Mouse (Mus musculus): ENCODE data around the gene Arpin. TPM values are rescaled to one million over a fixed set of nuclear protein-coding genes. Genes with fewer than 3 reads are reported as not detected.
A peak's percentile ranks its signal among the peaks of the same experiment; 100 is the strongest.

Arpin gene
- total and polyA plus RNA-seq, 3 experiments = not detected

DNA sequence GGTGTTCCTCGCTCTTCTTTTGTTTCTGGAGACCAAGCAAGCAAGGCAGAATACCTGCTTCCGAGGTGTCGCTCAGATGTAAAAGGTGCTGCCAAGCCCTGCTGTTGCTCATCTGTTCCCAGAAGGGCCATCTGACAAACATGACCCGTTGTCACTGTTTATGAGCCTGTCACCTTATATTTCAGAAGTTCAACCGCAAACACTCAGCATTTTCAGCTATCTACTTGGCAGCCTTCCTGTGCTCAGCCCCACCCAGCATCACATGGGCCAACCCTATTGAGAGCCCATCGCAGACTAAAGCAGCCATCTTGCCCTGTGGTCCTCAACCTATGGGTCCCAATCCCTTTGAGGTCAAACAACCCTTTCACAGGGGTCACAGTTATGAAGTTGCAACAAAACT is 34.4 kb downstream of the Arpin start:
- Histone ChIP-seq H3K36me3 (ENCODE audit: control insufficient read depth in 1 of 2, insufficient read depth in 2 of 2, low read length in 2 of 2) (peaks cover 0 to 50% of the 10 kb centered on the region in 2 experiments; a peak in 3 of 4 replicates), H3K79me2 (ENCODE audit: control insufficient read depth, insufficient read depth, low read length, poor library complexity) (no peaks in the 10 kb centered on the region), H3K9me3 (replicated peaks; ENCODE audit: insufficient read depth, low read length) (no peaks in the 10 kb centered on the region), H3K9ac (ENCODE audit: control insufficient read depth, low read depth, low read length, poor library complexity, severe bottlenecking) (peak overlapping the region; percentile 26), H3K4me1 (ENCODE audit: control insufficient read depth in 1 of 2, insufficient read depth in 2 of 2, low read length in 2 of 2) (peaks cover 48 to 49% of the 10 kb centered on the region in 2 experiments), H3K27me3 (ENCODE audit: control insufficient read depth in 1 of 2, insufficient read depth in 2 of 2, low read length in 2 of 2) (no peaks in the 10 kb centered on the region), H3K4me3 (ENCODE audit: control insufficient read depth in 1 of 2, insufficient read depth in 1 of 2, low read depth in 2 of 2, low read length in 2 of 2) (no peak overlapping the region), H3K27ac (ENCODE audit: control insufficient read depth, low read depth, low read length) (peak overlapping the region; percentile 82)
- peak; percentile 94 for DNase-seq (ENCODE audit: low read depth, low spot score)
- no peak for TF ChIP-seq ZC3H11A (IDR thresholded peaks at IDR 0.05; ENCODE audit: low read depth, low read length)
- peak; percentile 87 for TF ChIP-seq TCF12 (IDR thresholded peaks at IDR 0.05; ENCODE audit: low read depth, low read length)
- peak; percentile 64; the same call in 1 of the 2 replicates for TF ChIP-seq RCOR1 (IDR thresholded peaks at IDR 0.05; ENCODE audit: low read depth, low read length)
- peak; percentile 75 for TF ChIP-seq MYB (IDR thresholded peaks at IDR 0.05; ENCODE audit: low read depth, low read length)
- TF ChIP-seq MEF2A (IDR thresholded peaks at IDR 0.05; ENCODE audit: extremely low read depth, insufficient replicate concordance, low read depth, low read length, poor library complexity, severe bottlenecking) = no peak
- TF ChIP-seq ZKSCAN1 (IDR thresholded peaks at IDR 0.05; ENCODE audit: low read depth, low read length) = no peak
- TF ChIP-seq POLR2AphosphoS5 (IDR thresholded peaks at IDR 0.05; ENCODE audit: borderline replicate concordance, low read depth, low read length) = no peak
- TF ChIP-seq SIN3A (IDR thresholded peaks at IDR 0.05; ENCODE audit: low read length) = peak; percentile 91
- peak; percentile 93 for TF ChIP-seq USF1 (IDR thresholded peaks at IDR 0.05; ENCODE audit: low read depth, low read length)
- 0 out of 2 replicates have a peak, but pooled peaks have one; percentile 51 for TF ChIP-seq HCFC1 (IDR thresholded peaks at IDR 0.05; ENCODE audit: low read depth, low read length)
- peak; percentile 63; the same call in 1 of the 2 replicates for TF ChIP-seq MAZ (IDR thresholded peaks at IDR 0.05; ENCODE audit: low read depth, low read length)
- peak; percentile 86 for TF ChIP-seq MAX (IDR thresholded peaks at IDR 0.05; ENCODE audit: low read length)
- TF ChIP-seq ZNF384 (IDR thresholded peaks at IDR 0.05; ENCODE audit: low read depth, low read length) = no peak
- peak; percentile 32; the same call in 1 of the 2 replicates for TF ChIP-seq BHLHE40 (IDR thresholded peaks at IDR 0.05; ENCODE audit: borderline replicate concordance, low read depth, low read length)
- no peak for TF ChIP-seq SMC3 (IDR thresholded peaks at IDR 0.05; ENCODE audit: low read depth, low read length)
- no peak for TF ChIP-seq JUND (IDR thresholded peaks at IDR 0.05; ENCODE audit: low read depth, low read length)
- peak; percentile 53 for TF ChIP-seq TAL1 (IDR thresholded peaks at IDR 0.05; ENCODE audit: low read length)
- TF ChIP-seq TBP (IDR thresholded peaks at IDR 0.05; ENCODE audit: low read depth, low read length) = peak; percentile 67; the same call in 1 of the 2 replicates
- TF ChIP-seq USF2 (IDR thresholded peaks at IDR 0.05; ENCODE audit: borderline replicate concordance in 1 of 2, insufficient read depth in 1 of 2, low read depth in 1 of 2, low read length in 2 of 2) = peak in 1 of 2 experiments; percentile 60; a peak in 1 of 4 replicates
- no peak for TF ChIP-seq E2F4 (IDR thresholded peaks at IDR 0.05; ENCODE audit: borderline replicate concordance, low read depth, low read length)
- TF ChIP-seq MAFK (IDR thresholded peaks at IDR 0.05; ENCODE audit: borderline replicate concordance, low read depth, low read length) = peak; percentile 88
- peak; percentile 72; the same call in 1 of the 2 replicates for TF ChIP-seq MYC (IDR thresholded peaks at IDR 0.05; ENCODE audit: low read depth, low read length)
- peak; percentile 90 to 94 for TF ChIP-seq EP300 (IDR thresholded peaks at IDR 0.05; ENCODE audit: low read depth in 1 of 2, low read length in 2 of 2)
- peak; percentile 99 for TF ChIP-seq ETS1 (IDR thresholded peaks at IDR 0.05; ENCODE audit: low read depth, low read length)
- no peak for TF ChIP-seq CTCF (IDR thresholded peaks at IDR 0.05 in 2 of 3, conservative IDR thresholded peaks at IDR 0.05 in 1 of 3; ENCODE audit: control insufficient read depth in 1 of 3, insufficient read depth in 1 of 3, low read depth in 2 of 3, low read length in 3 of 3, poor library complexity in 1 of 3, severe bottlenecking in 1 of 3)
- TF ChIP-seq GATA1 (IDR thresholded peaks at IDR 0.05; ENCODE audit: low read depth, low read length) = peak; percentile 72
- 0 out of 2 replicates have a peak, but pooled peaks have one; percentile 18 for TF ChIP-seq ELF1 (IDR thresholded peaks at IDR 0.05; ENCODE audit: low read depth, low read length)
- TF ChIP-seq CHD1 (IDR thresholded peaks at IDR 0.05; ENCODE audit: low read depth, low read length) = no peak
- TF ChIP-seq KAT2A (conservative IDR thresholded peaks at IDR 0.05; ENCODE audit: low read depth, low read length) = no peak
- TF ChIP-seq RAD21 (IDR thresholded peaks at IDR 0.05; ENCODE audit: low read depth, low read length) = no peak
- TF ChIP-seq MXI1 (IDR thresholded peaks at IDR 0.05; ENCODE audit: low read depth, low read length) = peak; percentile 70
- peak; percentile 88 for TF ChIP-seq GABPA (IDR thresholded peaks at IDR 0.05; ENCODE audit: low read depth, low read length)
- TF ChIP-seq POLR2AphosphoS2 (IDR thresholded peaks at IDR 0.05; ENCODE audit: low read length) = peak; percentile 37; the same call in 1 of the 2 replicates
- no peak for TF ChIP-seq UBTF (IDR thresholded peaks at IDR 0.05; ENCODE audit: borderline replicate concordance, insufficient read depth, low read depth, low read length)
- TF ChIP-seq CHD2 (IDR thresholded peaks at IDR 0.05; ENCODE audit: low read length) = no peak
- TF ChIP-seq NELFE (IDR thresholded peaks at IDR 0.05; ENCODE audit: low read depth, low read length) = no peak
- no peak for TF ChIP-seq NRF1 (IDR thresholded peaks at IDR 0.05; ENCODE audit: insufficient read depth, low read depth, low read length, poor library complexity, severe bottlenecking)

Data from MEL (cell line).